Mouse (Mus musculus) spleen, adult 10 weeks (tissue): ENCODE data around the gene Sema6c. TPM values are rescaled to one million over a fixed set of nuclear protein-coding genes. Genes with fewer than 3 reads are reported as not detected.

Source experiments
- polyA plus RNA-seq: library from polyadenylated mRNA; stranded (reverse); fragments of 350-450 nt; fragmentation: Illumina TruSeq; extraction: RNeasy Lipid Tissue Mini Kit (QIAGEN cat#74804); gene quantifications from one replicate; pipeline ENCODE4 v1.2.3, GENCODE M21; 2015; ENCODE audit warnings: low replicate concordance; ENCODE audit not compliant: insufficient read depth

Sema6c gene
- polyA plus RNA-seq: 0.69 TPM

GRCm38 (mm10) chr3:95159987-95160963 is at the start of gene Sema6c:
Sema6c (plus strand) TSS chr3:95160457.

DNA sequence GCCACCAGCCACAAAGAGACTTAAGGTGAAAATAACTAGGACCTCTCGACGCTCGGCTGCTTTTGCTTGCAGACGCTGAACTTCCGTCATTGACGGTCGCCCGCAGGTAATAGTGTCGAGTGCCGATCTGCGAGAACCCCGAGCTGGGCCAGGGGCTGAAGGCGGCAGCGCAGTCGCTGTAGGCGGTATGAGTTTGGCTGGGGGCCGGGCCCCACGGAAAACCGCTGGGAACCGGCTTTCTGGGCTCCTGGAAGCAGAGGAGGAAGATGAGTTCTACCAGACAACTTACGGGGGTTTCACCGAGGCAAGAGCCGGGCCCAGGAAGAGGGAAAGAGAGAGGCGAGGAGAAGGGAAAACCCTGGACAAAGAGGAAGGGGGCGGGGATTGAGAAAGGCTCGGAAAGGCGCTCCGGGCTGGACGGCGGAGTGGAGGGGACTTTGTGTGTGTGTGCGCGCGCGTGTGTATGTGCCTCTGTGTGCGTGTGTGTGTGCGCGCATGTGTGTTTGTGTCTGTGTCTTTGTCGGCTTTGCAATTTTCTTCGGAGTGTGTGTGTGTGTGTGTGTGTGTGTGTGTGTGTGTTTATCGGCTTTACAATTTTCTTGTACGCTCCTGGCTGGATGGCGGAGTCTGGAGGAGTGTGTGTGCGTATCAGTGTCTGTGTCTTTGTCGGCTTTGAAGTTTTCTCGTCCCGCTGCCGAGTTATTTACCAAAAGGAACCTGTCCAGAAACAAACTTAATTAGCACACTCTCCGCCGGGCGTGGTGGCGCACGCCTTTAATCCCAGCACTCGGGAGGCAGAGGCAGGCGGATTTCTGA is 49.1 kb upstream of the Sema6c start, which contains the start of gene Vps72:
TSS of gene Vps72 (plus strand) at position 112 of the 816 bp plus-strand sequence.

GRCm38 (mm10) chr3:95124246-95124645 is 36.0 kb upstream of the Sema6c start, which contains the start of gene Tmod4:
Tmod4 (plus strand) TSS chr3:95124476.

GRCm38 (mm10) chr3:95133680-95134101 is 26.6 kb upstream of the Sema6c start, which contains the start of the genes Scnm1 and Lysmd1:
Scnm1 (minus strand) TSS chr3:95134011.
Lysmd1 (plus strand) TSS chr3:95134088.

GRCm38 (mm10) chr3:95141952-95142616 is 18.2 kb upstream of the Sema6c start, which contains the start of gene Tnfaip8l2:
Tnfaip8l2 (minus strand) TSS chr3:95142360.

DNA sequence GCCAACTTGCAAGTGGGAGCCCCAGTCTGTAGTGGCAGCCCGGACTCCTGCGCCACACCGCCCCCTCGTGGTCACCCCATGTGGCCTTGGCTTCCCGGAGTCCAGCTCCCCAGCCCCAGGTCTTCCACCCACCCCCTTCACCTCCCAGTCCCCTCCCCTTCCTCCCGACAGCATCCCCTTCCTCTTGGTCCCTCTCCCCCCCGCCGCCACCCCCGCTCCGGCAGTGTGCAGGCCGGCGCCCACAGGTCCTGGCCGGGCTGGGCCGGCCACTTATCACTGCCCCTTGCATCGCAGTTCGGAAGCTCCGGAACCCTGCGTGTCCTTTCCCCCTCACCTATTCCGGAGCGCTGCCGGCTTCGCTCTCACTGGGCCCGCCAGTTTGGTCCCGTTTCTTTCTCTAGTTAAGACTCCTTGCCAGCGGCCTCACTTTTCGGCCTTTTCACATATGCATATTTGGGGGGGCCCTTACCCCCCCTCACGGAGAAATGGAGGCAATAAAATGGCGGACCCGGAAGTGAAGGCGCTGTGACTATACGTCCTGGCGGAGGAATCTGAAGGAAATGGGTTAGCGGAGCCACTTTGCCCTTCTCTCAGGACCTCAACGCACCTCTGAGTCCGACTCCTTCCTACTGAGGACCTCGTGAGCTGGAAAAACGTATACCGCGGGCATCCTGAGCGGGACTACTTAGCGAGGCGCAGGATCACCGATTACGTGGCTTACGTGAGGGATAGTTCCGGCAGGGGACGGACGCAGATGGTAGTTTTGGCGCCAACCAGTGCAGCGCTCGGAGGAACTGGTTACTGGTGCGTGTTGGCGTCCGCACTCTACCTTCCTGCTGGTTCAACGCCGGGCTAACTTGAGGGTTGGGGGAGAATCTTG is 57.2 kb downstream of the Sema6c start, which contains the start of gene Gabpb2:
TSS of gene Gabpb2 (minus strand) at position 662 of the 880 bp plus-strand sequence.

Other genes starting within 250 kb of the Sema6c start
- gene Selenbp1, start 227.4 kb upstream of the Sema6c start, polyA plus RNA-seq: 18.9 TPM
- 55.5 TPM for gene Rfx5, start 206.4 kb upstream of the Sema6c start, polyA plus RNA-seq
- 62.1 TPM for gene Pi4kb, start 185.7 kb upstream of the Sema6c start, polyA plus RNA-seq
- 19.5 TPM for gene Zfp687, start 145.0 kb upstream of the Sema6c start, polyA plus RNA-seq
- gene Psmd4, start 117.8 kb upstream of the Sema6c start, polyA plus RNA-seq: 88.5 TPM
- 20.2 TPM for gene Pip5k1a, start 53.5 kb upstream of the Sema6c start, polyA plus RNA-seq
- 33.3 TPM for gene Vps72, start 49.4 kb upstream of the Sema6c start, polyA plus RNA-seq
- 3.3 TPM for gene Tmod4, start 36.0 kb upstream of the Sema6c start, polyA plus RNA-seq
- 81.2 TPM for gene Scnm1, start 26.4 kb upstream of the Sema6c start, polyA plus RNA-seq
- gene Lysmd1, start 26.4 kb upstream of the Sema6c start, polyA plus RNA-seq: 10.1 TPM
- 32.9 TPM for gene Tnfaip8l2, start 18.1 kb upstream of the Sema6c start, polyA plus RNA-seq
- gene Gabpb2, start 57.5 kb downstream of the Sema6c start, polyA plus RNA-seq: 109 TPM
- gene Cdc42se1, start 68.3 kb downstream of the Sema6c start, polyA plus RNA-seq: 160 TPM
- gene Mllt11, start 71.7 kb downstream of the Sema6c start, polyA plus RNA-seq: 24.0 TPM
- gene Gm128, start 81.1 kb downstream of the Sema6c start, polyA plus RNA-seq: not detected
- gene Bnipl, start 90.7 kb downstream of the Sema6c start, polyA plus RNA-seq: not detected
- gene Mindy1, start 120.9 kb downstream of the Sema6c start, polyA plus RNA-seq: 37.6 TPM
- 13.4 TPM for gene Prune1, start 121.6 kb downstream of the Sema6c start, polyA plus RNA-seq
- gene Anxa9, start 146.7 kb downstream of the Sema6c start, polyA plus RNA-seq: 6.3 TPM
- gene Cers2, start 154.3 kb downstream of the Sema6c start, polyA plus RNA-seq: 215 TPM
- gene Setdb1, start 196.7 kb downstream of the Sema6c start, polyA plus RNA-seq: 47.4 TPM
- not detected for gene 4930558C23Rik, start 242.4 kb downstream of the Sema6c start, polyA plus RNA-seq